Mouse (Mus musculus) lung, postnatal 0 days (tissue): ENCODE data around the gene Rbfox1. TPM values are rescaled to one million over a fixed set of nuclear protein-coding genes. Genes with fewer than 3 reads are reported as not detected.

Source experiments
- ATAC-seq: fragments of 200-750 bp; cut with Nextera tagmentation; 2 replicates; pipeline ENCODE4 v1.8.0; 2017; ENCODE audit warnings: moderate library complexity
- DNase-seq: peaks from one replicate; pipeline ENCODE4 v3.0.0-alpha.2; 2016; ENCODE audit warnings: low spot score
- H3K27ac ChIP-seq: fragments of 300-500 bp; sonication (generic); 2 replicates; pipeline ENCODE4 v1.5.1; 2014; ENCODE audit warnings: antibody characterized with exemption, mild to moderate bottlenecking, low read length, mixed read lengths
- H3K27me3 ChIP-seq: fragments of 300-500 bp; sonication (generic); replicated peaks from 2 replicates; pipeline ENCODE4 v1.6.1; 2014; ENCODE audit warnings: low read length, mixed read lengths; ENCODE audit not compliant: insufficient read depth
- H3K36me3 ChIP-seq: fragments of 300-500 bp; sonication (generic); 2 replicates; pipeline ENCODE4 v1.6.1; 2014; ENCODE audit warnings: low read length, mixed read lengths; ENCODE audit not compliant: insufficient read depth
- H3K4me1 ChIP-seq: fragments of 300-500 bp; sonication (generic); 2 replicates; pipeline ENCODE4 v1.6.1; 2014; ENCODE audit warnings: antibody characterized with exemption, low read depth, low read length, mixed read lengths; ENCODE audit not compliant: insufficient read depth
- H3K4me2 ChIP-seq: fragments of 300-500 bp; sonication (generic); replicated peaks from 2 replicates; pipeline ENCODE4 v1.6.1; 2014; ENCODE audit warnings: low read depth, mild to moderate bottlenecking, low read length, moderate library complexity, mixed read lengths
- H3K4me3 ChIP-seq: fragments of 300-500 bp; sonication (generic); 2 replicates; pipeline ENCODE4 v1.5.1; 2014; ENCODE audit warnings: low read depth, low read length
- H3K9ac ChIP-seq: fragments of 300-500 bp; sonication (generic); replicated peaks from 2 replicates; pipeline ENCODE4 v1.6.1; 2014; ENCODE audit warnings: low read depth, mild to moderate bottlenecking
- H3K9me3 ChIP-seq: fragments of 300-500 bp; sonication (generic); 2 replicates; pipeline ENCODE4 v1.6.1; 2016; ENCODE audit warnings: low read length, mixed read lengths
- CTCF ChIP-seq: IDR thresholded peaks from 2 replicates; pipeline ENCODE4 v1.5.1; 2016; ENCODE audit warnings: antibody characterized with exemption, mild to moderate bottlenecking
- EP300 ChIP-seq: IDR thresholded peaks from 2 replicates; pipeline ENCODE4 v1.6.1; 2016; ENCODE audit warnings: antibody characterized with exemption, mild to moderate bottlenecking, control low read depth
- WGBS: fragments of 180-500 bp; shearing (Covaris S2); extraction: QIAGEN DNeasy Blood & Tissue Kit; methylation state at CpG from one replicate; pipeline ENCODE4 v1.1.7; 2014; 5-methylcytosine and 5-hydroxymethylcytosine counted together
- polyA plus RNA-seq: library from polyadenylated mRNA; unstranded; fragments of >200 nt; fragmentation: Nextera tagmentation; extraction: Ambion mirVana; gene quantifications from 2 replicates; pipeline ENCODE4 v1.2.1, GENCODE M21; 2015

The Rbfox1 gene
- polyA plus RNA-seq, 1 experiment from 2014 or later = 0.25 TPM

DNA sequence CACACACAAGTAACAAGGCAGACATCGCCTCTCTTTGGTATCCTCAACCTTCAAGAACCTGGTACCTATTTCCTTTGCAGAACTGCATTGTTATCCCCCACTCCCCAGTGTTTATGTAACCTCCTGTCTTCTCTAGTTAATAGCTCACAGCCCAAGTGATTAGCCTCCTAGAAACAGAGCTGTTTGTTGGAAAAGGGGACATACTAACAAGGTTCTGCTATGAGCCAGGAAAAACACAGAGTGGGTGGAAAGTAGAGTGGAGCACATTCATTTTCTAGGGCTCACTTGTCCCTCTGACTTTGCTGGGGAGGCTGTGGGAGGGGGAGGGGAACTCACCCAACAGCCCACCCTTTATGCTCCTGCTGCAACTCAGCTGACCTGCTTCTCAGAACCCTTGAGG is 114.9 kb downstream of the Rbfox1 start:
- no peak overlapping the region for H3K4me3 ChIP-seq
- no peak for ATAC-seq
- TF ChIP-seq CTCF (no peak), EP300 (no peak)
- DNase-seq = no peak
- H3K4me2 ChIP-seq = no peak overlapping the region
- WGBS = 60% methylated on average over 1 of the region's 1 CpGs
- H3K4me1 ChIP-seq = no peaks in the 10 kb centered on the region
- H3K9ac ChIP-seq = no peak overlapping the region
- H3K36me3 ChIP-seq = no peaks in the 10 kb centered on the region
- H3K27ac ChIP-seq = no peak overlapping the region
- no peaks in the 10 kb centered on the region for H3K9me3 ChIP-seq
- no peaks in the 10 kb centered on the region for H3K27me3 ChIP-seq

DNA sequence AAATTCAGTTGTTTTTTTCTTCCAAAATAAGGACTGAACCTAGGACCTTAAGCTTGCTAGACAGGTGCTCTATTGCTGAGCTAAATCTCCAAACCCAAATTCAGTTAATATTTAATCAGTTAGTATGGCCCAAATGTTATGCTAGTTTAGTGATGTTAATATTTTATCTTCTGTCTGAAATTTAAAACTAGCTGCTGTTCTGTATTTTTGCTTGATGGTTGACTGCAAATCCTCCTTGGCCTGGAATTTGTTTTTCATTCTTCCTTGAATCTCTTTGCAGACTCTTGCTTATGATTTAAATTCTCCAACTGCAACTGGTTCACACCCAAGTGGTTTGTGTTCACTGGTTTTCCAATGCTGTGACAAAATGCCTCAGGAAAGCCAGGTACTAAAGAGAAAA is 121.8 kb downstream of the Rbfox1 start:
- ATAC-seq (no peak), DNase-seq (no peak)
- H3K9ac ChIP-seq = no peak overlapping the region
- TF ChIP-seq EP300 (no peak), CTCF (no peak)
- H3K27ac ChIP-seq = no peak overlapping the region
- no peaks in the 10 kb centered on the region for H3K9me3 ChIP-seq
- H3K4me2 ChIP-seq = no peak overlapping the region
- no peaks in the 10 kb centered on the region for H3K4me1 ChIP-seq
- H3K27me3 ChIP-seq = no peaks in the 10 kb centered on the region
- no peak overlapping the region for H3K4me3 ChIP-seq
- no peaks in the 10 kb centered on the region for H3K36me3 ChIP-seq

DNA sequence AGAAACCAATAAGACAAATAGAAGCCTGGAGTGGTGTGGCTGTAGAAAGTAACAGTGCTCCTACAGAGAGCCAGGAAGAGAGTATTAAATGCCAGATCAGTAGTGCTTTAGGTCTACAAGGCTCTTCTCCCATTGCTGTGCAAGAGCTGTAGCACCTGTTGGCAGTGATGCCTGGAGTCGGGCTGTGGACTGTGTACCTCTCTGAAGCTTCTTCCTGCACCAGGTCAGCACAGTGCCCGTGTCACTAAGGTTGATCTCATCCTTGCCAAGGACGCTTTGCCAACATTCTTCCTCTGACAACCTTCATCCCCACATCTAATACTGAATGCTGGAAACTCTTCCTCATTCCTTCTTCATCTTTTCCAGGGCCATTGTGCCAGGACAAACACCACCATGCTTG is 127.7 kb downstream of the Rbfox1 start:
- TF ChIP-seq CTCF (no peak), EP300 (no peak)
- H3K4me2 ChIP-seq = no peak overlapping the region
- 60% methylated on average over 3 of the region's 3 CpGs for WGBS

DNA sequence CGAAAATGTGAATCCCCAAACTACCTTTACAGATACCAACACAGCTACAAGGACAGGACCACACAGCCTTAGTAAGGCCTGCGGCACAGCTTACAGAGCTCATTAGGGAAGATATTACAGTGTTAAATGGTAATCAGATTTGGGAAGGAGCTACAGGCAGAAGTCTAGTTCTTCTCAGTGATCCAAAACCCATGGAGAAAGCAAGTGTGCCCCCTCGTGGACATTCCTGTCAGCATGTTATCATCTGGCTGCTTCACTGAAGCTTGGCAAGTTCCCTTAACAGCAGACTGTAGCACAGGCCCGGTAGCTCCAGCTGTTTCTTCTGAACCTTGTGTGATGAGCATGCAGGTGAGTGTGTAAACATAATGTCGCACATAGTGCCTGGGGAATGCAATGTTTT is 133.5 kb downstream of the Rbfox1 start:
- H3K27ac ChIP-seq = no peak overlapping the region
- H3K4me1 ChIP-seq = no peaks in the 10 kb centered on the region
- DNase-seq = peak; percentile 58
- H3K9ac ChIP-seq = no peak overlapping the region
- no peaks in the 10 kb centered on the region for H3K9me3 ChIP-seq
- H3K4me2 ChIP-seq = no peak overlapping the region
- no peak overlapping the region for H3K4me3 ChIP-seq
- H3K27me3 ChIP-seq = no peaks in the 10 kb centered on the region
- no peaks in the 10 kb centered on the region for H3K36me3 ChIP-seq
- ATAC-seq = no peak
- TF ChIP-seq CTCF = peak; percentile 64
- no peak for TF ChIP-seq EP300
- WGBS = 39% methylated on average over 5 of the region's 5 CpGs

More for the DNA sequence above, 127.7 kb downstream of the Rbfox1 start:
- DNase-seq = no peak
- H3K4me3 ChIP-seq = no peak overlapping the region
- H3K27me3 ChIP-seq = no peaks in the 10 kb centered on the region
- H3K9ac ChIP-seq = no peak overlapping the region
- H3K36me3 ChIP-seq = no peaks in the 10 kb centered on the region
- H3K27ac ChIP-seq = no peak overlapping the region
- no peaks in the 10 kb centered on the region for H3K4me1 ChIP-seq
- H3K9me3 ChIP-seq = no peaks in the 10 kb centered on the region
- ATAC-seq = no peak

DNA sequence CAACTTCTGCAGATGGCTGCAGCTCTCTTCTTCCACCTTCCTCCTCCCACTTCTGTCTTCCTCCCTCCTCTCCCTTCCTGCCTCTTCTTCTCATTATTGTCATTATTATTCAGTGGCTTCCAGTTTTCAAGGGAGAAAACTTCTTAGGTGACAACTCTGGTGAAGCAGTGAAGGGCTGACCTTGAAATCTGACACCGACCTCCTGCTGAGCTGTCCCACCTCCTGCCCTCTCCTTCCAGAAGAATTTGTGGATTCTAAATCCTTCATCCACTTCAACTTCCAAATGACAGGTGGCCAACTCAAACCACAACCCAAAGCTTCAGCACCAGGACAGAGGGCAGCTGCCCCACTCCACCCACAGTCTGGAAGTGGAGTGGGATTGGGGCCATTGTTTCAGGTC is 134.2 kb downstream of the Rbfox1 start:
- Histone ChIP-seq H3K4me2 (no peak overlapping the region), H3K4me3 (no peak overlapping the region), H3K36me3 (no peaks in the 10 kb centered on the region), H3K9me3 (no peaks in the 10 kb centered on the region), H3K27me3 (no peaks in the 10 kb centered on the region), H3K27ac (no peak overlapping the region), H3K9ac (no peak overlapping the region), H3K4me1 (no peaks in the 10 kb centered on the region)
- 8% methylated on average over 1 of the region's 1 CpGs for WGBS
- ATAC-seq (no peak), DNase-seq (no peak)
- TF ChIP-seq CTCF (no peak), EP300 (no peak)

DNA sequence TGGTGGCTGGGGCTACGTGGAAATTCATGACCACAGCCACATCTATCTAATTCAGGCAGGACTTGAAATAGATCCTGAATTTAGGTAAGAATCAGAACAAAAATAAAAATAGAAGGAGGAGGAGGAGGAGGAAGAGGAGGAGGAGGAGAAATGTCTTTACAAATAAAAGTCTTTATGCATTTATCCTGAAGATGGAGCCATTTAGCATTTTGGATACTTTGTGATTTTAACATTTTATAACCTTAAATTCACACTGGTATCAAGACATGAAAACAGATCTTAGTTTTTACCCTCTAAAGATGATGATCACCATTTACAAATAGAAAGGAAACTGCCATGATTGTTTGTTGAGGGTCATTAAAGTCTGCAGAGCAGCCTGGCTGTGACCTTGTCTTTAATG is 146.1 kb downstream of the Rbfox1 start:
- Histone ChIP-seq H3K4me2 (no peak overlapping the region), H3K36me3 (no peaks in the 10 kb centered on the region), H3K27ac (no peak overlapping the region), H3K4me1 (no peaks in the 10 kb centered on the region), H3K9ac (no peak overlapping the region), H3K4me3 (no peak overlapping the region), H3K9me3 (no peaks in the 10 kb centered on the region), H3K27me3 (no peaks in the 10 kb centered on the region)
- ATAC-seq (no peak), DNase-seq (no peak)
- no peak for TF ChIP-seq EP300
- TF ChIP-seq CTCF = no peak
- WGBS = 56% methylated on average over 1 of the region's 1 CpGs

DNA sequence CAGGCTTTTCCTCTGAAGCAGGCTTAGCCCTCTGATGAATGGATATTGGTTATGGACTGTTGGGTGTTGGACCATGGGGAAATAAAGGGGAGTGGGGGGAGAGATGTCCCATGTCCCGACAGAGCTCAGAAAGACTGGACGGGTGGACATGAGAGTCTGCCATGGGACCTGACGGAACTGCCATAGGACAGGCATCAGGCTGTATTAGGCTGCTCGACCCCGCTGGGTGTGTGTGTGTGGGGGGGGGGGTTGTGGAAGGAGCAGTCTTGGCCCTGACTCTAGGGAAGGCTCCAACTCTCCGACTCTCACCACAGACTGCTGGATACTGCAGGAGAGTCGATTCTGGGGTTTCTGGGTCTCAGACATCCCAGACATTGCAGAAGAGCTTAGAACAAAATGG is 147.4 kb downstream of the Rbfox1 start:
- WGBS = 86% methylated on average over 7 of the region's 7 CpGs
- no peak overlapping the region for H3K4me3 ChIP-seq
- no peak overlapping the region for H3K4me2 ChIP-seq
- no peaks in the 10 kb centered on the region for H3K4me1 ChIP-seq
- no peak for DNase-seq
- no peak overlapping the region for H3K27ac ChIP-seq
- H3K9me3 ChIP-seq = no peaks in the 10 kb centered on the region
- TF ChIP-seq EP300 (no peak), CTCF (no peak)
- H3K27me3 ChIP-seq = no peaks in the 10 kb centered on the region
- no peaks in the 10 kb centered on the region for H3K36me3 ChIP-seq
- no peak overlapping the region for H3K9ac ChIP-seq
- no peak for ATAC-seq
